Mouse (Mus musculus): ENCODE measurements around the gene Adi1. TPM values are rescaled to one million over a fixed set of nuclear protein-coding genes. Genes with fewer than 3 reads are reported as not detected.

Gene Adi1
- total RNA-seq, 2 experiments from 2014 or later = 41.9 to 44.4 TPM

Small RNA genes lying within 50 kb of the gene (microRNA-seq; reads per million reads assigned to microRNA genes)
- gene Mir6937 = 0 to 0.98 reads per million in 2 experiments

Other genes starting within 250 kb of the Adi1 start
- under 1 TPM; 0.43 to 0.45 TPM for gene Dcdc2c, start 122.8 kb upstream of the Adi1 start, total RNA-seq (2021)
- gene Allc, start 92.7 kb upstream of the Adi1 start, total RNA-seq (2021) = under 1 TPM; 0.52 to 0.56 TPM
- gene Colec11, start 51.9 kb upstream of the Adi1 start, total RNA-seq (2021) = under 1 TPM; 0.46 to 0.94 TPM
- gene Rps7, start 39.3 kb upstream of the Adi1 start, total RNA-seq (2021) = 100 to 1,000 TPM; 303 to 306 TPM
- gene Rnaseh1, start 25.6 kb upstream of the Adi1 start, total RNA-seq (2021) = 10 to 100 TPM; 13.7 to 14.0 TPM
- gene Trappc12, start 75.2 kb downstream of the Adi1 start, total RNA-seq (2021) = 10 to 100 TPM; 58.4 to 62.0 TPM
- 10 to 100 TPM; 52.0 to 54.2 TPM for gene Eipr1, start 76.6 kb downstream of the Adi1 start, total RNA-seq (2021)

Data from layer of hippocampus, adult 18-20 months (tissue).